Mouse (Mus musculus) hindbrain, postnatal 0 days (tissue): ENCODE data around the gene Tbx10. TPM values are rescaled to one million over a fixed set of nuclear protein-coding genes. Genes with fewer than 3 reads are reported as not detected.
"Not testable (repeated sequence)": the region's sequence is repeated elsewhere in the genome, so short reads cannot be mapped to it uniquely, and the experiment has no call there.

Experiments used
- ATAC-seq: fragments of 200-750 bp; cut with Nextera tagmentation; 2 replicates; pipeline ENCODE4 v1.8.0; 2017; ENCODE audit warnings: mild to moderate bottlenecking, moderate TSS enrichment, moderate library complexity
- DNase-seq: peaks from one replicate; pipeline ENCODE4 v3.0.0-alpha.2; 2015; ENCODE audit warnings: low spot score
- H3K27ac ChIP-seq: fragments of 300-500 bp; sonication (generic); 2 replicates; pipeline ENCODE4 v1.5.1; 2014; ENCODE audit warnings: mild to moderate bottlenecking
- H3K27me3 ChIP-seq: fragments of 300-500 bp; sonication (generic); 2 replicates; pipeline ENCODE4 v1.6.1; 2014; ENCODE audit warnings: low read length, mixed read lengths; ENCODE audit not compliant: insufficient read depth
- H3K36me3 ChIP-seq: fragments of 300-500 bp; sonication (generic); 2 replicates; pipeline ENCODE4 v1.6.1; 2014; ENCODE audit warnings: low read length, mixed read lengths; ENCODE audit not compliant: insufficient read depth
- H3K4me1 ChIP-seq: fragments of 300-500 bp; sonication (generic); 2 replicates; pipeline ENCODE4 v1.6.1; 2014; ENCODE audit warnings: antibody characterized with exemption, low read length, mixed read lengths; ENCODE audit not compliant: insufficient read depth
- H3K4me2 ChIP-seq: fragments of 300-500 bp; sonication (generic); 2 replicates; pipeline ENCODE4 v1.6.1; 2014; ENCODE audit warnings: low read depth, mild to moderate bottlenecking, low read length, moderate library complexity, mixed read lengths
- H3K4me3 ChIP-seq: fragments of 300-500 bp; sonication (generic); 2 replicates; pipeline ENCODE4 v1.5.1; 2014; ENCODE audit warnings: low read length
- H3K9ac ChIP-seq: fragments of 300-500 bp; sonication (generic); replicated peaks from 2 replicates; pipeline ENCODE4 v1.6.1; 2014; ENCODE audit warnings: mild to moderate bottlenecking, low read length, moderate library complexity, mixed read lengths
- H3K9me3 ChIP-seq: fragments of 300-500 bp; sonication (generic); 2 replicates; pipeline ENCODE4 v1.6.1; 2016; ENCODE audit warnings: low read length, mixed read lengths
- CTCF ChIP-seq: IDR thresholded peaks from 2 replicates; pipeline ENCODE4 v1.5.1; 2016; ENCODE audit warnings: antibody characterized with exemption, control low read depth, low read depth
- WGBS: fragments of 180-500 bp; shearing (Covaris S2); extraction: QIAGEN DNeasy Blood & Tissue Kit; methylation state at CpG from one replicate; pipeline ENCODE4 v1.1.7; 2014; 5-methylcytosine and 5-hydroxymethylcytosine counted together
- polyA plus RNA-seq: library from polyadenylated mRNA; unstranded; fragments of >200 nt; fragmentation: Nextera tagmentation; extraction: Ambion mirVana; gene quantifications from 2 replicates; pipeline ENCODE4 v1.2.1, GENCODE M21; 2015
- total RNA-seq: library from RNA; depleted of rRNA; stranded (reverse); fragments of >200 nt; gene quantifications from 2 replicates; pipeline ENCODE4 v1.2.3, GENCODE M21; 2014

Gene Tbx10
- total and polyA plus RNA-seq, 2 experiments from 2014 or later = 0.36 TPM; not detected in 1

- TF ChIP-seq CTCF = no peak
- no peak for DNase-seq
These were observed 41.1 kb upstream of the Tbx10 start for GRCm38 (mm10) chr19:3951461-3951860.

DNA sequence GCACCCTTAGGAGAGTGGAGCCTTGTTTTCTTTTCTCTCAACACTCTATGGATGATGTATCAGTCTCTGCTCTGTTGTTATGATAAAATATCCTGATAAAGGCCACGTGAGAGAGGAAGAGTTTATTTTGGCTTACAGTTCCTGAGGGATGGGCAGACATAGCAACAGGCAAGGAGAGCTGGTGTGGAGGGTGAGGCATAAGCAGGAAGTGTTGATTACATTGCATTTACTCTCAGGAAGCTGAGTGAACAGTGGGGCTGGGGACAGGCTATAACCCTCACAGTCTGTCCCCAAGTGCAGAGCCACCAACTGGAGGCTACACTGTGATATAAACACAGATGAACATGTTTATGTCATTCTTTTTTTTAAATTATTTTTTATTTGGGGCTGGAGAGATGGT, 40.5 kb upstream of the Tbx10 start:
- no peak overlapping the region for H3K9ac ChIP-seq
- no peak overlapping the region for H3K4me2 ChIP-seq
- H3K36me3 ChIP-seq = no peaks in the 10 kb centered on the region
- TF ChIP-seq CTCF = no peak
- WGBS = 54% methylated on average over 1 of the region's 1 CpGs
- no peaks in the 10 kb centered on the region for H3K9me3 ChIP-seq
- H3K27me3 ChIP-seq = no peaks in the 10 kb centered on the region
- ATAC-seq = no peak
- H3K27ac ChIP-seq = no peak overlapping the region
- no peaks in the 10 kb centered on the region for H3K4me1 ChIP-seq
- DNase-seq = no peak
- no peak overlapping the region for H3K4me3 ChIP-seq

More at GRCm38 (mm10) chr19:3951461-3951860, 41.1 kb upstream of the Tbx10 start:
- Histone ChIP-seq H3K4me3 (no peak overlapping the region), H3K4me1 (no peaks in the 10 kb centered on the region), H3K27ac (no peak overlapping the region), H3K9me3 (no peaks in the 10 kb centered on the region), H3K9ac (no peak overlapping the region), H3K36me3 (no peaks in the 10 kb centered on the region), H3K4me2 (no peak overlapping the region), H3K27me3 (no peaks in the 10 kb centered on the region)
- ATAC-seq = no peak

- no peaks in the 10 kb centered on the region for H3K27me3 ChIP-seq
- H3K27ac ChIP-seq = no peak overlapping the region
- H3K4me1 ChIP-seq = no peaks in the 10 kb centered on the region
- no peaks in the 10 kb centered on the region for H3K9me3 ChIP-seq
- no peak overlapping the region for H3K4me3 ChIP-seq
- no peak overlapping the region for H3K4me2 ChIP-seq
- H3K36me3 ChIP-seq = no peaks in the 10 kb centered on the region
- ATAC-seq = no peak
- no peak overlapping the region for H3K9ac ChIP-seq
- WGBS = 74% methylated on average over 3 of the region's 3 CpGs
- TF ChIP-seq CTCF = no peak
- no peak for DNase-seq
These were observed 37.5 kb upstream of the Tbx10 start for GRCm38 (mm10) chr19:3955033-3955432.

DNA sequence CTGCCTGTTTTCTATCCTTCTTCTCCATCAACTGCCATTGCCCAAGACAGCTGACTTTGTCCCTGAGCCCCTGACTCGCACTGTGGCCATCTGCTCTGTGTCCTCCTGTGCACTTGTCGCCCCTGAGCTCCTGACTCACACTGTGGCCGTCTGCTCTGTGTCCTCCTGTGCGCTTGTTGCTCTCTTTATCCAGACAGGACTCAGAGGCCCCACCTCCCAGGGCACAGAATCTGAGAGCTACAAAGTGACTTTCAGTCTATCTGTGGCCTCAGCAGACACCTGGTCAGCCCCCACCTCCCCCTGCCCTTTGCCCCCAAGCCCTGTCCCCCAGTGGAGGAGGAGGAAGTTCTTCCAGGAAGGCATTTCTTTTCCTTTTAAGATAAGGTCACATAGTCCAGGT, 36.7 kb upstream of the Tbx10 start:
- Histone ChIP-seq H3K4me2 (no peak overlapping the region), H3K4me3 (no peak overlapping the region), H3K27ac (no peak overlapping the region), H3K4me1 (no peaks in the 10 kb centered on the region), H3K27me3 (no peaks in the 10 kb centered on the region), H3K9me3 (no peaks in the 10 kb centered on the region), H3K9ac (no peak overlapping the region), H3K36me3 (no peaks in the 10 kb centered on the region)
- ATAC-seq (no peak), DNase-seq (no peak)
- TF ChIP-seq CTCF = no peak
- WGBS = 53% methylated on average over 4 of the region's 4 CpGs

GRCm38 (mm10) chr19:3957296-3958036, 35.1 kb upstream of the Tbx10 start:
- not testable (repeated sequence) for DNase-seq, H3K36me3 ChIP-seq, H3K4me1 ChIP-seq, H3K27ac ChIP-seq, H3K4me3 ChIP-seq, ATAC-seq, H3K9me3 ChIP-seq, H3K9ac ChIP-seq, H3K27me3 ChIP-seq, H3K4me2 ChIP-seq
- WGBS = 72% methylated on average over 5 of the region's 5 CpGs

DNA sequence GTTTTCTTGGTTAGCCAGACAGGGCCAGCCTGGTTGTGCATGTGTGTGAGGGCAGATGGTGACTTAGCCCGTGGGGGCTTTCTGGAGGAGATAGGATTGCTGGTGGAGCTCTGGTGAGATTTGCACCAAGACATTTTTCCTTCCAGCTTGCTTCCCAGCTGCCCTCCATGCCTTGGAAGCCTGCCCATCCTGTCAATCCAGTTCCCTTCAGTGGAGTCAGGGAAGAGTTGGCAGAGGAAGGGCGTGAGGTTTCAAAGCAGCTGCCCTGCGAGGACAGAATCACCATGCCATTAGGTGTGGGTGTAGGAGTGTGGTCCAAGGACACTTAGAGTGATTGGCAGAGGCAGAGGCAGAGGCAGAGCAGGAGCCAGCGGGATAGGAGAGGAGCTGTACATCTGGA, 34.1 kb upstream of the Tbx10 start, which contains the start of gene Aldh3b3:
Gene Aldh3b3 (plus strand): TSS at position 176 of the 400 bp plus-strand sequence.
- H3K36me3 ChIP-seq = no peaks in the 10 kb centered on the region
- no peak within 1 kb of the TSS for H3K4me3 ChIP-seq
- H3K27me3 ChIP-seq = no peaks in the 10 kb centered on the region
- WGBS = 52% methylated on average over 4 of the region's 4 CpGs
- no peaks in the 10 kb centered on the region for H3K9me3 ChIP-seq
- H3K4me2 ChIP-seq = no peak within 1 kb of the TSS
- no peaks in the 10 kb centered on the region for H3K4me1 ChIP-seq
- no peak within 1 kb of the TSS for H3K9ac ChIP-seq
- DNase-seq (peak; percentile 47), ATAC-seq (peak; percentile 24; the same call in 1 of the 2 replicates)
- H3K27ac ChIP-seq = no peak within 1 kb of the TSS
- TF ChIP-seq CTCF = no peak

DNA sequence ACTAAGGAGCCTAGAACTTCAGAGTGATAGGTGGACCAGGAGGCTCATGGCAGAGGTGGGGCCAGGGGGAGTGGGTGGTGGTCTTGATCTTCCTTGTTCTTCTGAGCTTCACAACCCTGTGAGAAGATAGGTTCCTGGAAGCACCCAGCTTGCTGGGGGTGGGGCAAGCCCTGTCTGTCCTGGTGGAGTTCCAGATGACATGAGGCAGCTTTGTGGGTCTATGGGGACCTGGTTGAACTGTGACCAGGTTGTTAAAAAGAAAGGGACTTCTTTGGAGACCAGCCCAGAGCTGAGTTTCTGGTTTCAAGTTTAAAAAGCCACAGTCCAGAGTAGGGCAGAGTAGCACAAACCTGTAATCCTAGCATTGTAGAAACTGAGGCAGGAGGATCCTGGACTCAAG, 33.5 kb upstream of the Tbx10 start:
- H3K9ac ChIP-seq = no peak overlapping the region
- no peaks in the 10 kb centered on the region for H3K27me3 ChIP-seq
- no peaks in the 10 kb centered on the region for H3K4me1 ChIP-seq
- no peak overlapping the region for H3K4me3 ChIP-seq
- H3K4me2 ChIP-seq = no peak overlapping the region
- DNase-seq (no peak), ATAC-seq (no peak)
- H3K27ac ChIP-seq = no peak overlapping the region
- H3K36me3 ChIP-seq = no peaks in the 10 kb centered on the region
- H3K9me3 ChIP-seq = no peaks in the 10 kb centered on the region
- TF ChIP-seq CTCF = no peak
